Mouse (Mus musculus) liver, postnatal 0 days (tissue): Measurements from ENCODE around the gene Clpsl2. TPM values are rescaled to one million over a fixed set of nuclear protein-coding genes. Genes with fewer than 3 reads are reported as not detected.
"Not testable (repeated sequence)": the region's sequence is repeated elsewhere in the genome, so short reads cannot be mapped to it uniquely, and the experiment has no call there.

Experiments
- ATAC-seq: fragments of 200-750 bp; cut with Nextera tagmentation; 2 replicates; pipeline ENCODE4 v1.8.0; 2017; ENCODE audit warnings: mild to moderate bottlenecking, moderate library complexity
- DNase-seq: peaks from one replicate; pipeline ENCODE4 v3.0.0-alpha.2; 2016
- H3K27ac ChIP-seq: fragments of 300-500 bp; sonication (generic); 2 replicates; pipeline ENCODE4 v1.5.1; 2014; ENCODE audit warnings: antibody characterized with exemption, moderate library complexity, mild to moderate bottlenecking, low read depth
- H3K27me3 ChIP-seq: fragments of 300-500 bp; sonication (generic); 2 replicates; pipeline ENCODE4 v1.6.1; 2014; ENCODE audit warnings: low read length, control low read depth, mixed read lengths; ENCODE audit not compliant: insufficient read depth
- H3K36me3 ChIP-seq: fragments of 300-500 bp; sonication (generic); replicated peaks from 2 replicates; pipeline ENCODE4 v1.6.1; 2014; ENCODE audit warnings: mild to moderate bottlenecking, control low read depth, low read length, moderate library complexity, mixed read lengths; ENCODE audit not compliant: insufficient read depth
- H3K4me1 ChIP-seq: fragments of 300-500 bp; sonication (generic); 2 replicates; pipeline ENCODE4 v1.6.1; 2014; ENCODE audit warnings: antibody characterized with exemption, mild to moderate bottlenecking, control low read depth; ENCODE audit not compliant: insufficient read depth
- H3K4me2 ChIP-seq: fragments of 300-500 bp; sonication (generic); 2 replicates; pipeline ENCODE4 v1.6.1; 2014; ENCODE audit warnings: low read depth, mild to moderate bottlenecking, low read length, moderate library complexity, mixed read lengths
- H3K4me3 ChIP-seq: fragments of 300-500 bp; sonication (generic); 2 replicates; pipeline ENCODE4 v1.5.1; 2014; ENCODE audit warnings: low read depth, low read length
- H3K9ac ChIP-seq: fragments of 300-500 bp; sonication (generic); replicated peaks from 2 replicates; pipeline ENCODE4 v1.6.1; 2014; ENCODE audit warnings: mild to moderate bottlenecking, moderate library complexity
- H3K9me3 ChIP-seq: fragments of 300-500 bp; sonication (generic); 2 replicates; pipeline ENCODE4 v1.6.1; 2016; ENCODE audit warnings: mild to moderate bottlenecking, control low read depth, low read length, mixed read lengths
- CTCF ChIP-seq: sonication (generic); IDR thresholded peaks from 2 replicates; pipeline ENCODE4 v1.5.1; 2016; ENCODE audit warnings: antibody characterized with exemption, low read depth
- EP300 ChIP-seq: IDR thresholded peaks from 2 replicates; pipeline ENCODE4 v1.6.1; 2016; ENCODE audit warnings: antibody characterized with exemption, low read depth, mild to moderate bottlenecking
- WGBS: fragments of 180-500 bp; shearing (Covaris S2); extraction: QIAGEN DNeasy Blood & Tissue Kit; methylation state at CpG from one replicate; pipeline ENCODE4 v1.1.7; 2014; ENCODE audit not compliant: insufficient replicate concordance; 5-methylcytosine and 5-hydroxymethylcytosine counted together
- polyA plus RNA-seq: library from polyadenylated mRNA; unstranded; fragments of >200 nt; fragmentation: Nextera tagmentation; extraction: Ambion mirVana; gene quantifications from 2 replicates; pipeline ENCODE4 v1.2.1, GENCODE M21; 2015

Gene Clpsl2
- polyA plus RNA-seq, 1 experiment from 2014 or later = not detected

DNA sequence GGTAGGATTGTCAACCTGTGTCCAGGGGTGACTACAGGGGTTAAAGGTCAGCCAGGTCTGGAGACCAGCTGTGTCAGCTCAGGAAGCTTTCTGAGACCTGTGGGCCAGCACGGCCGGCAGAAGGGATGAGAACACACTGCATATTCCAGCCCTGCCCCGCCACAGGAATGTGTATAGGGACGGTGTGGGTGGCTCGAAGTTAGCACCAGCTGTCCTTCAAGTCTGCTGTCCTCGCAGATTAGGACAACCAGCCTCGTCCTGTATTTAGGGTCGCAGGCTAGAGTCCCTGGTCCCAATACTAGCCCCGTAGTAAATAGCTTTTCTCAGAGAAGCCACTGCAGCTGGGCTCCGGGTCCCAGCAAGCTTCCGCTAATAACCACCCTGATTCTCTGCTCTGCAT, 661 bp upstream of the Clpsl2 start:
- Histone ChIP-seq H3K27ac (no peak overlapping the region), H3K4me3 (no peak overlapping the region), H3K4me2 (no peak overlapping the region), H3K9me3 (no peaks in the 10 kb centered on the region), H3K27me3 (no peaks in the 10 kb centered on the region), H3K36me3 (no peaks in the 10 kb centered on the region), H3K4me1 (no peaks in the 10 kb centered on the region), H3K9ac (no peak overlapping the region)
- 70% methylated on average over 11 of the region's 11 CpGs for WGBS
- ATAC-seq (no peak), DNase-seq (no peak)
- TF ChIP-seq CTCF = no peak
- no peak for TF ChIP-seq EP300

DNA sequence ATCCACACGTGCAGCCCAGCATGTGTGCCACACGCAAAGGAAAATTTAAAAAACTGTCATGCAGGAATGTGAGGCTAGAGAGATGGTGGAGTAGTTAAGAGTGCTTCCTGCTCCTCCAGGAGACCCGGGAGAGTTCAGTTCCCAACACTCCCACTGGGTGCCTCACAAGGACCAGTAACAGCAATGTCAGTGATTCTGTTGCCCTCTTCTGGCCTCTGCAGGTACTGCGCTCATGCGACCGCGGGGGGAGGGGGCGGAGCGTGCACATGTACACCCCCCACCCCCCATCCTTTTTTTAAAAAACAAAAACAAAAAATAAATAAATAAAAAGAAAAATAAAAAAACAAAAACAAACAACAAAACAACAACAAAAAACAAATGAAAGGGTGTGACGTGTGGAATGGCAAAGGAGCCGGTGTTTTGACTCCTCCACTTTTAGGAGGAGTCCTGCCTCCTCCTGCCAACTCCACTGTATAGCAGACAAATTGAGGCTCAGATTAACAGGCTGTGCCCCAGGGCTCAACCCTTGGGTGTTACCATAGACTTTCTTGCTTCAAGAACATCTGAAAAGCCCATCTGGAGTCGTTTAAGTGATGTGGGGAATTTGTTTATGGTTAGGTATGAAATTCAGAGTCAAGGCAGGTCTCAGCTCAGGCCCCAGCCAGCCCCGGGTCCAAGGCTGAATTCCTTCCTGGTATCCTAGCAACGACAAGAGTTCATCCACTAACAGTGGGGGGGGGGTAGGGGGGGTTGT, 4.0 kb downstream of the Clpsl2 start:
- peaks cover 8% of the 10 kb centered on the region for H3K4me1 ChIP-seq
- H3K4me2 ChIP-seq = no peak overlapping the region
- TF ChIP-seq CTCF (peak; percentile 91), EP300 (no peak)
- 13% methylated on average over 14 of the region's 14 CpGs for WGBS
- DNase-seq (peak; percentile 82), ATAC-seq (peak; percentile 68)
- no peaks in the 10 kb centered on the region for H3K27me3 ChIP-seq
- no peak overlapping the region for H3K27ac ChIP-seq
- H3K9me3 ChIP-seq = no peaks in the 10 kb centered on the region
- H3K9ac ChIP-seq = no peak overlapping the region
- H3K4me3 ChIP-seq = no peak overlapping the region
- no peaks in the 10 kb centered on the region for H3K36me3 ChIP-seq

DNA sequence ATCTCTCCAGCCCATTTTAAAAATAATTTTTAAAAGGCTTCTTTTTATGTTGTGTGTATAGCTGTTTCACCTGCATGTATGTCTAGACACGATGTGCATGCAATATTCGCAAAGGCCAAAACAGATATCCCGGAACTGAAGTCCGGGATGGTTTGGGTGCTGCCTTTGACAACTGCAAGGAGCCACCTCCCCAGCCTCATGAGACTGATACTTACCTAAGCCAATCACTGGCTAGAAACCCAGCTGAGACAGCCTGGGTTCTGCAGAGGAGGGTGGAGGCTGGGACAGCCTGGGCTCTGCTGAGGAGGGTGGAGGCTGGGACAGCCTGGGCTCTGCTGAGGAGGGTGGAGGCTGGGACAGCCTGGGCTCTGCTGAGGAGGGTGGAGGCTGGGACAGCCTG, 4.8 kb downstream of the Clpsl2 start:
- H3K9me3 ChIP-seq, H3K4me1 ChIP-seq, H3K4me3 ChIP-seq, H3K36me3 ChIP-seq, DNase-seq, ATAC-seq, H3K27ac ChIP-seq, H3K4me2 ChIP-seq, H3K9ac ChIP-seq, H3K27me3 ChIP-seq: not testable (repeated sequence)
- WGBS = 90% methylated on average over 4 of the region's 4 CpGs

DNA sequence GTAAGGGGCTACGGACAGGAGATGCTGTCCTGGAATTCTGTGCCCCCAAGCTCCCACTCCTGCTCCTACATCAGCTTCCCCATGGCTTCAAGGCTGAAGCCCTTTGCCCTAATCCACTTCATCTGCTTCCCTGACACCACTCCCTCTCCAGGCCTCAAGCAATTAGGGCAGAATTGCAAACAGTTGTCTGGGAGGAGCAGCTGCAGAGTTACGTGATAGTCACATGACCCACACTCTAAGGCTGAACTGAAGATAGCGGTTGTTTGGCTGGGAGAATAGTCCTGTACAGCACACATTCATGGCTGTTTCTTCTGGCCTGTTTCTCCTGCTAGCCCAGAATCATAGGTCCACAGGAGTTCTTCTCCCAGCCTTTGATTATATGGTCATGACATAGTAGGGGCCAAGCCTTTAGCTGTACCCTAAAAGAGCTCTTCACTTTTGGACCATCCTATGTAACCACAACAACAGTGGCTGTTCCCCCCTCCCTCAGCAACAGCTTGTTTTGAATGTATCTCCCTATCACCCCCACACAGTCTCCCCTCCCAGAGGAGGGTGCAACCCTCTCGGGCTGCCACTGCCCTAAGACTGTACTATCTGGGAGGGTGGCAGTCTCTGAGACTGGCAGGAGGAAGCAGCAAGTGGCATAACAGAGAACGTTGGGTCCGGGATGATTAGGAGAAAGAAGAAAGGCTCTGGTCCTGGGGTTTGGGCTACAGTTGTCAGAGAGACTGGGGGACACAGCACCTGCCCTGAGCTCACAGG, 7.6 kb downstream of the Clpsl2 start:
- WGBS = 39% methylated on average over 6 of the region's 6 CpGs
- no peak for DNase-seq
- Histone ChIP-seq H3K9ac (no peak overlapping the region; the same call in 1 of the 2 replicates), H3K4me1 (peaks cover 8% of the 10 kb centered on the region), H3K4me3 (no peak overlapping the region), H3K27me3 (no peaks in the 10 kb centered on the region), H3K9me3 (no peaks in the 10 kb centered on the region), H3K4me2 (no peak overlapping the region), H3K27ac (no peak overlapping the region), H3K36me3 (no peaks in the 10 kb centered on the region)
- peak; percentile 61 for ATAC-seq
- no peak for TF ChIP-seq CTCF
- TF ChIP-seq EP300 = no peak

DNA sequence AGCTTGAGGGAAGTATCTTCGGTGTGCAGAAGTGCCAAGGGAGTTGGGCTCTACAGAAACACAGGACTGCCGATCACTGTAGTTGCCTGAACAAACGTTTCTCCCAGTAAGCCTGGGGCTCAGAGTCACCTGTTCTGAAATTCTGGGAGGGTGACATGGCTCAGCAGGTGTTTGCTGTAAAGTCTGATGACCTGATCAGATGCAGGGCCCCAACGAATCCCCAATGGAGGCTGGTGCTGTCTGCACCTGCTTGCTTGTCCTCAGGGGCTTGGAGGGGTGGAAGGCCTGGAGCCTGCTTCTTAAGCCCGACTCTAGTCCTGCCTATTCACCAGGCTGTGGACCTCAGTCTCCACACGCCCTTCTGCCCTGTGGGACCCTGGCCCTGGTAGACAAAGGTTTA, 8.6 kb downstream of the Clpsl2 start:
- Histone ChIP-seq H3K9ac (no peak overlapping the region), H3K27me3 (no peaks in the 10 kb centered on the region), H3K4me2 (no peak overlapping the region), H3K9me3 (no peaks in the 10 kb centered on the region), H3K4me3 (no peak overlapping the region), H3K4me1 (peaks cover 8% of the 10 kb centered on the region), H3K27ac (no peak overlapping the region), H3K36me3 (no peaks in the 10 kb centered on the region)
- TF ChIP-seq CTCF = no peak
- TF ChIP-seq EP300 = no peak
- no peak for DNase-seq
- WGBS = 65% methylated on average over 6 of the region's 6 CpGs
- no peak for ATAC-seq

DNA sequence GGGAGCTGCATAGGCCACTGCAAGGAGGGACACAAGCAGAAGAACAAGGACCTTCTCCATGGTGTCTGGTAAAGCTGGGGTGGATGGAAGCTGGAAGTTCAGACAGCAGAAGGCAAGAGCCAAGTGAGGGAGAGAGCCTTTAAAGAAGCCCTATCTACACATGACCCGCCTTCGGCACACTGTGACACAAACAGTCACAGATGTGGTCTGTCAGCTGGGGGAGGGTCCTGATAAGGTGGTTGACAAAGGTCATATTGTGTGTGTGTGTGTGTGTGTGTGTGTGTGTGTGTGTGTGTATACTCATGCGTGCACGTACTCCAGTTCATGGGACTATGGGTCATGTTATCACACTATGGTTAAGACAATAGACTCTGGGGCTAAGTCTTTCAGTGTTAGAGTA, 11.4 kb downstream of the Clpsl2 start, which contains the start of gene Clps:
Clps (minus strand) TSS at position 169 of the 400 bp plus-strand sequence.
- Histone ChIP-seq H3K9me3 (no peaks in the 10 kb centered on the region), H3K4me2 (no peak within 1 kb of the TSS), H3K4me3 (no peak within 1 kb of the TSS), H3K4me1 (peaks cover 8% of the 10 kb centered on the region), H3K27ac (no peak within 1 kb of the TSS), H3K9ac (no peak within 1 kb of the TSS), H3K36me3 (no peaks in the 10 kb centered on the region), H3K27me3 (no peaks in the 10 kb centered on the region)
- 61% methylated on average over 4 of the region's 4 CpGs for whole genome bisulfite sequencing
- ATAC-seq = no peak
- no peak for TF ChIP-seq CTCF
- no peak for TF ChIP-seq EP300
- no peak for DNase-seq
